Mouse (Mus musculus): ENCODE data around the gene Xkr8. TPM values are rescaled to one million over a fixed set of nuclear protein-coding genes. Genes with fewer than 3 reads are reported as not detected.

Gene Xkr8
- total and polyA plus RNA-seq, 2 experiments from 2014 or later: 6.9 to 7.1 TPM

- H3K36me3 ChIP-seq (ENCODE audit: insufficient read depth, low read length): peaks cover 30% of the 10 kb centered on the region
- no peaks in the 10 kb centered on the region for H3K4me1 ChIP-seq (ENCODE audit: insufficient read depth, low read length)
- no peak overlapping the region for H3K27ac ChIP-seq (ENCODE audit: low read depth, low read length)
- H3K27me3 ChIP-seq (ENCODE audit: insufficient read depth, low read length): no peaks in the 10 kb centered on the region
- DNase-seq (ENCODE audit: low spot score) (no peak), ATAC-seq (ENCODE audit: low FRiP score) (no peak)
- no peak overlapping the region for H3K4me2 ChIP-seq (ENCODE audit: low read depth, low read length, poor library complexity, severe bottlenecking)
- H3K9me3 ChIP-seq (ENCODE audit: low read length): no peaks in the 10 kb centered on the region
- H3K4me3 ChIP-seq (ENCODE audit: low read depth, low read length): no peak overlapping the region
- no peak overlapping the region for H3K9ac ChIP-seq (replicated peaks; ENCODE audit: low read length, poor library complexity, severe bottlenecking)
- TF ChIP-seq CTCF (IDR thresholded peaks at IDR 0.05): no peak
- 96% methylated on average over 5 of the region's 5 CpGs for WGBS
Observed at GRCm38 (mm10) chr4:132702076-132702475, 30.3 kb downstream of the Xkr8 start.

- TF ChIP-seq CTCF (IDR thresholded peaks at IDR 0.05): no peak
- Histone ChIP-seq H3K27ac (ENCODE audit: low read depth, low read length) (no peak overlapping the region), H3K9me3 (ENCODE audit: low read length) (no peaks in the 10 kb centered on the region), H3K4me2 (ENCODE audit: low read depth, low read length, poor library complexity, severe bottlenecking) (no peak overlapping the region), H3K36me3 (ENCODE audit: insufficient read depth, low read length) (peaks cover 38% of the 10 kb centered on the region), H3K27me3 (ENCODE audit: insufficient read depth, low read length) (no peaks in the 10 kb centered on the region), H3K4me3 (ENCODE audit: low read depth, low read length) (no peak overlapping the region), H3K9ac (replicated peaks; ENCODE audit: low read length, poor library complexity, severe bottlenecking) (no peak overlapping the region), H3K4me1 (ENCODE audit: insufficient read depth, low read length) (no peaks in the 10 kb centered on the region)
- ATAC-seq (ENCODE audit: low FRiP score) (no peak), DNase-seq (ENCODE audit: low spot score) (no peak)
- 97% methylated on average over 3 of the region's 3 CpGs for WGBS
Observed at GRCm38 (mm10) chr4:132693366-132693765, 39.0 kb downstream of the Xkr8 start.

GRCm38 (mm10) chr4:132689634-132690033 is 42.7 kb downstream of the Xkr8 start:
- TF ChIP-seq CTCF (IDR thresholded peaks at IDR 0.05): no peak
- H3K4me2 ChIP-seq (ENCODE audit: low read depth, low read length, poor library complexity, severe bottlenecking): no peak overlapping the region
- H3K27me3 ChIP-seq (ENCODE audit: insufficient read depth, low read length): no peaks in the 10 kb centered on the region
- ATAC-seq (ENCODE audit: low FRiP score) (no peak), DNase-seq (ENCODE audit: low spot score) (no peak)
- H3K4me3 ChIP-seq (ENCODE audit: low read depth, low read length): no peak overlapping the region
- no peaks in the 10 kb centered on the region for H3K4me1 ChIP-seq (ENCODE audit: insufficient read depth, low read length)
- no peaks in the 10 kb centered on the region for H3K9me3 ChIP-seq (ENCODE audit: low read length)
- H3K36me3 ChIP-seq (ENCODE audit: insufficient read depth, low read length): peaks cover 31% of the 10 kb centered on the region
- no peak overlapping the region for H3K9ac ChIP-seq (replicated peaks; ENCODE audit: low read length, poor library complexity, severe bottlenecking)
- WGBS: 84% methylated on average over 2 of the region's 2 CpGs
- no peak overlapping the region for H3K27ac ChIP-seq (ENCODE audit: low read depth, low read length)

GRCm38 (mm10) chr4:132676771-132677539 is 55.4 kb downstream of the Xkr8 start:
- DNase-seq (ENCODE audit: low spot score): no peak
- Histone ChIP-seq H3K27ac (ENCODE audit: low read depth, low read length) (no peak overlapping the region), H3K9ac (replicated peaks; ENCODE audit: low read length, poor library complexity, severe bottlenecking) (no peak overlapping the region), H3K36me3 (ENCODE audit: insufficient read depth, low read length) (peaks cover 31% of the 10 kb centered on the region), H3K9me3 (ENCODE audit: low read length) (no peaks in the 10 kb centered on the region), H3K4me2 (ENCODE audit: low read depth, low read length, poor library complexity, severe bottlenecking) (no peak overlapping the region), H3K27me3 (ENCODE audit: insufficient read depth, low read length) (no peaks in the 10 kb centered on the region), H3K4me3 (ENCODE audit: low read depth, low read length) (no peak overlapping the region), H3K4me1 (ENCODE audit: insufficient read depth, low read length) (no peaks in the 10 kb centered on the region)
- TF ChIP-seq CTCF (IDR thresholded peaks at IDR 0.05): peak; percentile 55
- ATAC-seq (ENCODE audit: low FRiP score): no peak
- WGBS: 88% methylated on average over 7 of the region's 7 CpGs

Other genes with a start within 250 kb of the Xkr8 start
- 21.4 and 21.6 TPM in 2 replicates for gene Sesn2, start 222.0 kb downstream of the Xkr8 start, total RNA-seq (2014; rRNA removed)
- 17.7 and 18.2 TPM in 2 replicates for gene Sesn2, start 222.0 kb downstream of the Xkr8 start, polyA plus RNA-seq (2015; fragmentation: Nextera tagmentation; extraction: Ambion mirVana)
- gene Atpif1, start 198.9 kb downstream of the Xkr8 start, total RNA-seq (2014; rRNA removed): 800 and 923 TPM in 2 replicates
- gene Atpif1, start 198.9 kb downstream of the Xkr8 start, polyA plus RNA-seq (2015; fragmentation: Nextera tagmentation; extraction: Ambion mirVana): 1,645 and 1,681 TPM in 2 replicates
- 89.1 and 101 TPM in 2 replicates for gene Dnajc8, start 197.0 kb downstream of the Xkr8 start, total RNA-seq (2014; rRNA removed)
- 168 and 169 TPM in 2 replicates for gene Dnajc8, start 197.0 kb downstream of the Xkr8 start, polyA plus RNA-seq (2015; fragmentation: Nextera tagmentation; extraction: Ambion mirVana)
- 0.66 and 1.1 TPM in 2 replicates for gene Ptafr, start 168.5 kb downstream of the Xkr8 start, total RNA-seq (2014; rRNA removed)
- gene Ptafr, start 168.5 kb downstream of the Xkr8 start, polyA plus RNA-seq (2015; fragmentation: Nextera tagmentation; extraction: Ambion mirVana): 0.26 and 0.56 TPM in 2 replicates
- gene Eya3, start 93.6 kb downstream of the Xkr8 start, total RNA-seq (2014; rRNA removed): 15.7 and 25.8 TPM in 2 replicates
- gene Eya3, start 93.6 kb downstream of the Xkr8 start, polyA plus RNA-seq (2015; fragmentation: Nextera tagmentation; extraction: Ambion mirVana): 4.5 and 5.1 TPM in 2 replicates
- gene Smpdl3b, start 24.7 kb upstream of the Xkr8 start, total RNA-seq (2014; rRNA removed): 0.47 and 1.3 TPM in 2 replicates
- 1.1 and 1.2 TPM in 2 replicates for gene Smpdl3b, start 24.7 kb upstream of the Xkr8 start, polyA plus RNA-seq (2015; fragmentation: Nextera tagmentation; extraction: Ambion mirVana)
- gene Rpa2, start 35.8 kb upstream of the Xkr8 start, total RNA-seq (2014; rRNA removed): 17.1 and 18.9 TPM in 2 replicates
- gene Rpa2, start 35.8 kb upstream of the Xkr8 start, polyA plus RNA-seq (2015; fragmentation: Nextera tagmentation; extraction: Ambion mirVana): 28.4 and 29.8 TPM in 2 replicates
- 0.28 and 0.49 TPM in 2 replicates for gene Themis2, start 63.8 kb upstream of the Xkr8 start, total RNA-seq (2014; rRNA removed)
- gene Themis2, start 63.8 kb upstream of the Xkr8 start, polyA plus RNA-seq (2015; fragmentation: Nextera tagmentation; extraction: Ambion mirVana): 0.49 and 0.75 TPM in 2 replicates
- 55.1 and 59.6 TPM in 2 replicates for gene Ppp1r8, start 110.6 kb upstream of the Xkr8 start, total RNA-seq (2014; rRNA removed)
- gene Ppp1r8, start 110.6 kb upstream of the Xkr8 start, polyA plus RNA-seq (2015; fragmentation: Nextera tagmentation; extraction: Ambion mirVana): 42.2 and 45.0 TPM in 2 replicates
- 142 and 153 TPM in 2 replicates for gene Stx12, start 152.0 kb upstream of the Xkr8 start, total RNA-seq (2014; rRNA removed)
- 151 and 158 TPM in 2 replicates for gene Stx12, start 152.0 kb upstream of the Xkr8 start, polyA plus RNA-seq (2015; fragmentation: Nextera tagmentation; extraction: Ambion mirVana)
- 16.6 and 21.0 TPM in 2 replicates for gene Fam76a, start 190.0 kb upstream of the Xkr8 start, total RNA-seq (2014; rRNA removed)
- gene Fam76a, start 190.0 kb upstream of the Xkr8 start, polyA plus RNA-seq (2015; fragmentation: Nextera tagmentation; extraction: Ambion mirVana): 31.0 and 38.2 TPM in 2 replicates
- gene Fgr, start 241.5 kb upstream of the Xkr8 start, total RNA-seq (2014; rRNA removed): 0.33 and 0.47 TPM in 2 replicates
- gene Fgr, start 241.5 kb upstream of the Xkr8 start, polyA plus RNA-seq (2015; fragmentation: Nextera tagmentation; extraction: Ambion mirVana): 0.19 TPM in 1 of 2 replicates, not detected in the other

Data from midbrain, postnatal 0 days (tissue).